Mouse (Mus musculus): ENCODE data around the gene Fbxl15. TPM values are rescaled to one million over a fixed set of nuclear protein-coding genes. Genes with fewer than 3 reads are reported as not detected.

The Fbxl15 gene
- total RNA-seq, 2 experiments from 2014 or later, result 2.7 to 2.9 TPM

DNA sequence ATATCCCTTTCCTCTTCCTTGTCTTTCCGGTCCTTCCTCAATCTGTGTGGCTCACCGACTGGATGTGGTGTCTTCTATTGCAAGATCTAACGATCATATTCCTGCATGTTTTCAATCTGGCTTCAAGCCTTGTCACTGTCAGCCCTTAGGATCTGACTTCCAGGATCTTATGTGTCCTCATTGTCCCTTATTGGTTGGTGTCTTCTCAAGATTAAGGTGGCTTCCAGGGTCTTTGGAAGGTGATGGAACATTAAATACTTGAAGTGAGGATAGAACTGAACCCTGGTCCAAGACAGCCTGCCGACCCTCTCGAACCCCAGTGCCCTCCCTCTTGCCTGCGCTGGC, 10.9 kb downstream of the Fbxl15 start:
- no peak for DNase-seq
- intact Hi-C loops (cut with DNase I), result no loop called here

DNA sequence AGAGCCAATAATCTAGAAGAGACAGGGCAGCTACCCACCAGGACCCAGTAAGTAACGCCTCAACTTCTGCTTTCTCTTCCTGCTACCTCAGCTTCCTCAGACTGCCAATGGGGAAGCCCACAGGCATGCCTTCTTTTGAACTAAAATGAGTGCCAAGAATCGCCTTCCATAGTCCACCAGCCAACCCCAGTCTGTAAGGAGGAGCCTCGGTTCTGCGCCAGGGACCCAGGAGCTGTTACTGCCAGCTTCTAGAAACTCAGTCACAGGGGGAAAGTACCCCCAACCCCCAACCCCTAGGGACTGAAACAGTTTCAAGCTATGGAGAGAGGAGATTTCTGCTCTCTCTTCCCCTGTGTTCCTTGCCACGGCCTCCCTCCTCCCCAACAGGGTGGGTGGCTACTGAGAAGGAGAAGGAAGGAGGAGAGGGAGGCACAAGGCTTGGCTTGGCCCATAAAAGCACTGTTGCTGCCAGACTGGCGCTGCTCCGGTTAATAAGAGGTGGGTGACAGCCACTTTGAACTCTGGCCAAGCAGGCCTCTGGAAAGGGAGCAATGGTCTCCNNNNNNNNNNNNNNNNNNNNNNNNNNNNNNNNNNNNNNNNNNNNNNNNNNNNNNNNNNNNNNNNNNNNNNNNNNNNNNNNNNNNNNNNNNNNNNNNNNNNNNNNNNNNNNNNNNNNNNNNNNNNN, 11.4 kb downstream of the Fbxl15 start:
- intact Hi-C loops (cut with DNase I), result no loop called here
- DNase-seq, result no peak

DNA sequence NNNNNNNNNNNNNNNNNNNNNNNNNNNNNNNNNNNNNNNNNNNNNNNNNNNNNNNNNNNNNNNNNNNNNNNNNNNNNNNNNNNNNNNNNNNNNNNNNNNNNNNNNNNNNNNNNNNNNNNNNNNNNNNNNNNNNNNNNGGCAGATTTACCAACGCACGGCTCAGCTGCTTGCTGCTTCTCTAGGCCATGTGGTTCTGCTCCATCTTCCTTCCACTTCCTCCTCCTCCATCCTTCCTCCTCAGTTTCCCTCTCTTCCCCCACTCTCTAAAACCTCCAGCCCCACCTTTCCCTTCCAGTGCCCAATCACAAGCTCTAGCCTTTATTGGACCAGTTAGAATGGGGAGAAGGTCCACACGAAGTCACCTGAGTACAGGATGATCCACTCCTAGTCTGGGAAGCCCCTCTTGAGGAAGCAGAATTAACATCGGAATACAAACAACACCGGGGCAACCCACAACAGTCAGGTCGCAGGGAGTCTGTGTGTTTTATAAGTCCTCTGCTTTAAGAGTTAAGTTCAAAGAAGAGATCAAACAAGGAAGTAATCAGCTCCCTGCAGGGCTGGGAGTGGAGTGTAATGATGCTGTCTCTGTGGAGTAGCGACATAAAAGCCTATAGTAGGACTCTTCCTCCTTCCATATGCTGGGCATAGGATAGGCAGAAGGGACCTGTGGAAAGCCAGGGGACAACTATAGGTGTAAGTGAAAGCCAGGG, 16.9 kb downstream of the Fbxl15 start:
- no peak for DNase-seq
- intact Hi-C loops (cut with DNase I), result loop anchor here (5.0 kb wide), 1 partner anchor 107 kb away; no protein-coding TSS in a partner anchor

DNA sequence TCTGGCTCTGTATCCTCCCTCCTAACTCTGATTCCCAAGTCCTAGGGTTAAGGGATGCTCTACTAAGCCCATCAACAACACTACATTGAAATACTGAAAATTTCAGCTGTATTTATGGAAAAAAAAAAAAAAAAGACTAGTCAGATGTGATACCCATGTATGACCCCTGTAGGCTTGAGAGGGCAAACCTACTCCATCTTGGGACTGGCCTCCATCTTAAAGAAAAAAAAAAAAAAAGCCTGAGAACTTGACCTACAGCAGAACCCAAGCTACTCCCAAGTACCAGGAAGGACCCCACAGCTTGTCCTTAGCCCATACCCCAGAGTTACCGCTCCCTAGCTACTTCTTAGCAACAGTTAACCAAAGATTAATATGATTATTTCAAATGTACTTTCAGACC, 19.2 kb downstream of the Fbxl15 start:
- intact Hi-C loops (cut with DNase I), result no loop called here
- no peak for DNase-seq

GRCm38 (mm10) chr19:46347936-46348668, 20.1 kb downstream of the Fbxl15 start:
- intact Hi-C loops (cut with DNase I), result no loop called here
- DNase-seq, result no peak

GRCm38 (mm10) chr19:46348761-46349458, 20.9 kb downstream of the Fbxl15 start:
- peak; percentile 64 to 66 for DNase-seq
- intact Hi-C loops (cut with DNase I), result no loop called here

DNA sequence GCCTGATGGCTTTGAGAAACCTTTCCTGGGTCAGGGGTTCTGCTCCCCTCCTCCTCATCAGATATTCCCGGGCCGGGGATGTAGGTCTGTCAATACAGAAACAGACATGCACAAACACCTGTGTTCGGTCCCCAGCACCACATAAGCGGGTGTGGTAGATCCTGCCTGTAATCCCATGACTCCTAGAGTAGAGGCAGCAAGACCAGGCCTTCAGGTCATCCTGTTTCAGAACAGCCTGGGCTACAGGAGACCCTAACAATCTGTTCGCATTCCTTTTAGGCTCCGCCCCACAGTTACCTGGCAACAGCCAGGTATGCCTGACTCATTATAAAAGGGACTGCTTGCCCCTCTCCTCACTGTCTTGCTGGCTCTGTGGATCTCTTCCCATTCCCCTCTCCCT, 21.6 kb downstream of the Fbxl15 start:
- no peak for DNase-seq
- intact Hi-C loops (cut with DNase I), result no loop called here

GRCm38 (mm10) chr19:46350168-46350932, 22.4 kb downstream of the Fbxl15 start, which contains the start of gene 2310034G01Rik:
2310034G01Rik (minus strand) TSS chr19:46350302.
- DNase-seq, result no peak
- intact Hi-C loops (cut with DNase I), result no loop called here

GRCm38 (mm10) chr19:46356701-46357138, 28.7 kb downstream of the Fbxl15 start:
- DNase-seq, result peak; percentile 54 to 68
- intact Hi-C loops (cut with DNase I), result no loop called here

DNA sequence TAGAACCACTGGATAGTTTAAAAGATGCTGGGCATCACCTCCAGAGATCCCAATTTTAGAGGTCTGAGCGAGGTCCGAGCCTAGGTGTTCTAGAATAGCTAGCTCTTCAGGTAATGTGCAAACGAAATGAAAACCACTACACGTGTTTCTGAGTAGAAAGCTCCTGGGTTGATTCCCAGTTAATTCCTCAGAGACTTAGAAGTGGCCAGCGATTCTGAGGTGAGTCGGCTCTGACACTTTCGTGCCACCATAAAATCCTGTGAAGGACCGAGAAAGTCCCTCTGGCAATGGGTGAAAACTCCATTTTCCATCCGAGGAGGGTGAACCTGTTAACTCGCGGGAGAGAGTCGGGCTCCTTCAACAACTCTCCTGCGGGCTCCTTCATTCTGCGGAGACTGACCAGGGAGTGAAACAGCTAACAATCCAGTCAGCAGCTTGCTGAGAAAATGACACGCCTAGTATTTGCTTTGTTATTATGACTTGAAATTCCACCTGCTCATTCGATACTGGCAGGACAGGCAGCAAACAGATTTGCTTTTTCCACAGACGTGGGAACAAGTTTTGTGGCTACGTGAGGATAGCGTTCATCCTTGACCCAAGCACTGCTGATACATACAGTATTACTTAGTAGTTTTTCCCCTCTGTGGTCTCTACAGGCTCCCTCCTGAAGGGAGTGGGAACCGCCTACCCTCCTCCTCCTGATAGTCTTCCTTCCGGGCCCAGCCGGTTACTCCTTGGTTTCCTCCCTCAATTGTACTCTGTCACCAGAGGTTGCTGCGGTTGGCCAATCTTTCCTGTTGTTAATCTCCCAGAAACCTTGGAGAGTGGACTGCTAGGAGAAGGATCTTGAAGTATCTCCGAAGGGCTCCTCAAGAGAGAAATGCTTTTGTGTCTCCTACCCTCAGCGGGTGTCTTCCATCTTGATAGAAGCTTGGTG, 29.6 kb downstream of the Fbxl15 start:
- no peak for DNase-seq
- intact Hi-C loops (cut with DNase I), result no loop called here

DNA sequence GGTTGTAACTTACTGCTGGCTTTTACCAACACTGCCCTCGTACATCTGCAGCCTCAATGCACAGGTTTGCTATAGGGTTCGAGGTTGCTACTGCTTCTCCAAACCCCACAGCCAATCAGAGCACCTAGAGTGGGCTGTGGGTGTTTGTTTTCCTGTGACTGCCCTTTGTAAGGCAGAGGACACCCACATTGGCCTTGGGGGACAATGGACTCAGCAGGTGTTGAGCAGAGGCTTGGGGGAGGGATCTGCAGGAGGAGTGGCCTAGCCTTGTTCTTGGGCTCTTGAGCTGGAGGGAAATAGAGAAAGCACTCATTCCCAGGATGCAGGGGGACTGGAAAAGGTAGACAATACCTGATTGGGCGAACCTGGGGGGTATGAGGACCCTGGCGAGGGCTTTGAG, 30.4 kb downstream of the Fbxl15 start:
- DNase-seq, result no peak
- intact Hi-C loops (cut with DNase I), result no loop called here

DNA sequence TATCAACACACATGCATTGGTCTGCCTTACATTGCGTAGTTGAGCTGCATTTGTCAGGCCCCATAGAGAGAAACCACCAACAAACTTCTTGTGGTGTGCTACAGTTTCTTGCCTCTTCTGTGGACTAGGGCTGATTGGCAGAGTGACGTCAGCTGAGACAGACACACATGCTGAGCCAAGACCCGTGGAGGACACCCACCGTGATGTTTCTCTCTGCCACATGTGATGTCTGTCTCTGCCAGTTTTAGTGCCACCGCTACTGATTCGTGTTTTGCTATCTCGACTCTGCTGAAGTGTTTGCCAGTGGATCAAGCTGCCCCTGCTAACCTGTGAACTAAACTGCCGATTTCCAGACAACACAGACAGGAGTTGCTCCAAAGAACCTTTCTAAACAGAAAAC, 34.1 kb downstream of the Fbxl15 start:
- DNase-seq, result no peak
- intact Hi-C loops (cut with DNase I), result no loop called here

- no peak for DNase-seq
- intact Hi-C loops (cut with DNase I), result no loop called here
Observed at GRCm38 (mm10) chr19:46363294-46364009, 35.5 kb downstream of the Fbxl15 start.

DNA sequence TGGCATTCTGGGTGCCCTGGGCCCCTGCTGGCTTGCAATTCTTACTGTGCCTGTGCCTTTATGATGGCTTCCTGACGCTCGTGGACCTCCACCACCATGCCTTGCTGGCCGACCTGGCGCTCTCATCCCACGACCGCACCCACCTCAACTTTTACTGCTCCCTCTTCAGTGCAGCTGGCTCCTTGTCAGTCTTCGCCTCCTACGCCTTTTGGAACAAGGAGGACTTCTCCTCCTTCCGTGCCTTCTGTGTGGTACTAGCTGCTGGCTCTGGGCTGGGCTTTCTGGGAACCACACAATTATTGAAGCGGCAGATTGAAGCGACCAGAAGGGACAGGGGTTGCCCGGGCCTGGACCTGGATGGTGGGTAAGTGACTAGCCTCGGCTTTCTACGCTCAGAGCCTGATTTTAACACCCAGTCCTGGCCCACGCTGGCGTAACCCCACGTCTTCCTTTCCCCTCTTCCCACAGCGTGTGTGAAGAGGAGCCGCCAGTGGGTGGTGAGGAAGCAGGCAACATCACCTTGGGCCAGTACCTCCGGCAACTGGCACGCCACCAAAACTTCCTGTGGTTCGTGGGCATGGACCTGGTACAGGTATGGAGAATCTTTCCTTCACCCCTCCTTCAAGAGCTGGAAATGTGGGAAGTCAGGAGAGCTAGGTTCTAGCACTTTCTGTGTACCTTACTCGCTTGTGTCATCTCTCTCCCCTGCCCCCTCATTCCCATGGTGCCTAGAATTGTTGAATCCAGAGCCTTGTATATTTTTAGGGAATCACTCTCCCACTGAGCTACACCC, 40.0 kb downstream of the Fbxl15 start:
- no peak for DNase-seq
- intact Hi-C loops (cut with DNase I), result no loop called here

DNA sequence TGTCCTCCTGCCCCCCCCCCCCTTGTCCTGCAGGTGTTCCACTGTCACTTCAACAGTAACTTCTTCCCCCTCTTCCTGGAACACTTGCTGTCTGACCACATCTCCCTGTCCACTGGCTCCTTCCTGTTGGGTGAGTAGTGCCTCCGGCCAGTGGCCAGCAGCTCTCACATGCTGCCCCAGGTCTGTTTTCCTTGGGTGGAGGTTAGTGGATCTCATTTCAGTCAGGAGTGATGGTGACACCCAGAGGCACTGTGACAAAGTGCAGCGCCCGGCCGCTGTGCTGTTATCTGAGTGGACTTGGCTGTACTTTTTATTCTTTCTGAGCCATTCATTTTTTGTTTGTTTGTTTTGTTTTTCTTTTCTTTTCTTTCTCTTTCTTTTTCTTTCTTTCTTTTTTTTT, 41.2 kb downstream of the Fbxl15 start:
- intact Hi-C loops (cut with DNase I), result no loop called here
- DNase-seq, result peak in 1 of 2 experiments; percentile 44

GRCm38 (mm10) chr19:46374477-46375088, 46.6 kb downstream of the Fbxl15 start:
- intact Hi-C loops (cut with DNase I), result no loop called here
- DNase-seq, result no peak

GRCm38 (mm10) chr19:46375489-46375888, 47.5 kb downstream of the Fbxl15 start:
- intact Hi-C loops (cut with DNase I), result no loop called here

More at GRCm38 (mm10) chr19:46375489-46375888, 47.5 kb downstream of the Fbxl15 start:
- no peak for DNase-seq
